Mouse (Mus musculus) spleen, adult 2 months (tissue): ENCODE data around the gene Cetn3. TPM values are rescaled to one million over a fixed set of nuclear protein-coding genes. Genes with fewer than 3 reads are reported as not detected.

Experiments used
- DNase-seq, 2 experiments: peaks; one replicate each; pipeline versions ENCODE4 v3.0.0 to v3.0.0-alpha.2; 2012 to 2021; ENCODE audit warnings: low spot score in 2 of 2, low read depth in 1 of 2
- H3K27ac ChIP-seq: fragments of 200-500 bp; 2 replicates; pipeline ENCODE4 v1.5.1; 2012; ENCODE audit warnings: low read length, inconsistent platforms; ENCODE audit not compliant: insufficient read depth
- H3K27me3 ChIP-seq: fragments of 200-500 bp; 2 replicates; pipeline ENCODE4 v1.6.1; 2012; ENCODE audit warnings: mild to moderate bottlenecking, moderate library complexity, low read length, inconsistent platforms; ENCODE audit not compliant: control insufficient read depth, insufficient read depth
- H3K36me3 ChIP-seq: fragments of 200-500 bp; 2 replicates; pipeline ENCODE4 v1.6.1; 2012; ENCODE audit warnings: mild to moderate bottlenecking, low read length, inconsistent platforms; ENCODE audit not compliant: control insufficient read depth, insufficient read depth
- H3K4me1 ChIP-seq: fragments of 200-500 bp; 2 replicates; pipeline ENCODE4 v1.6.1; 2011; ENCODE audit warnings: inconsistent platforms; ENCODE audit not compliant: control insufficient read depth, insufficient read depth, insufficient read length
- H3K4me3 ChIP-seq: fragments of 200-500 bp; 2 replicates; pipeline ENCODE4 v1.5.1; 2011; ENCODE audit warnings: mild to moderate bottlenecking, inconsistent platforms; ENCODE audit not compliant: insufficient read depth, insufficient read length; ENCODE audit errors: extremely low read depth
- CTCF ChIP-seq: fragments of 200-500 bp; IDR thresholded peaks from 2 replicates; pipeline ENCODE4 v1.5.1; 2011; ENCODE audit warnings: mild to moderate bottlenecking, inconsistent platforms; ENCODE audit not compliant: insufficient read depth, insufficient read length, insufficient replicate concordance; ENCODE audit errors: extremely low read depth
- POLR2A ChIP-seq: fragments of 200-500 bp; IDR thresholded peaks from 2 replicates; pipeline ENCODE4 v1.6.1; 2011; ENCODE audit warnings: low read depth, low read length, inconsistent platforms
- WGBS: fragments of 180-500 bp; shearing (Covaris S2); methylation state at CpG from one replicate; pipeline ENCODE4 v1.1.7; 2018; 5-methylcytosine and 5-hydroxymethylcytosine counted together
- polyA plus RNA-seq: library from polyadenylated mRNA; depleted of rRNA; stranded (reverse); fragments of >200 nt; gene quantifications from 2 replicates; pipeline ENCODE4 v1.2.3, GENCODE M21; 2012

Cetn3 gene
- polyA plus RNA-seq, 1 experiment: 1.2 TPM

DNA sequence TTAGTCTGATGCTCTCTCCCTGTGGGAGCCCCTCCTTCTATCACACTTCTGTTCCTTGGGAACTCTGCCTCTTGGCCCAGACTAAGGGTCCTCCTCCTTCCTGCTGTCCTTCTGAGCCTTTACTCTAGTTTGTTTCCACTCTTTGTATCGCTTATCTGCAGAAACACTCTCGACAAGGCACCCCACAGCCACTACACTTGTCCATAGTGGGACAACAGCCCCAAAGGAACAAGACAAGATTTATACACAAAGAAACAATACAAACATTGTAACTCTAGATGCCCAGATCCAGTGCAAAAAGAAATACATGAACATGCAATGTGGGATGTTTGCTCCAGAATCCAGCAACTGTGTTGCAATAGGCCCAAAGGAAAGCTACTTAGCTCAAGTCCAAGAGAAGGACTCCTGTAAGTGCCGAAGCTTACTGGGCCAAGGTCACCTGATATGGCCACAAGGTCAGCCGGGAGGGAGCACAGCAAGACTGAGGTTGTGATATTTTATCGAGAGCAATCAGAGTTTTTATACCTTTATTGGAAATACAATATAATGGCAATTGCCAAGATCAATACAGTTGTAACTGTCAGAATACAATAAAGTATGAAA is 25.7 kb upstream of the Cetn3 start:
- DNase-seq: no peak
- 84% methylated on average over 5 of the region's 5 CpGs for WGBS
- no peak for TF ChIP-seq POLR2A
- no peak for TF ChIP-seq CTCF
- H3K36me3 ChIP-seq: no peaks in the 10 kb centered on the region
- H3K27me3 ChIP-seq: no peaks in the 10 kb centered on the region
- H3K27ac ChIP-seq: no peak overlapping the region
- H3K4me1 ChIP-seq: no peaks in the 10 kb centered on the region
- no peak overlapping the region for H3K4me3 ChIP-seq

DNA sequence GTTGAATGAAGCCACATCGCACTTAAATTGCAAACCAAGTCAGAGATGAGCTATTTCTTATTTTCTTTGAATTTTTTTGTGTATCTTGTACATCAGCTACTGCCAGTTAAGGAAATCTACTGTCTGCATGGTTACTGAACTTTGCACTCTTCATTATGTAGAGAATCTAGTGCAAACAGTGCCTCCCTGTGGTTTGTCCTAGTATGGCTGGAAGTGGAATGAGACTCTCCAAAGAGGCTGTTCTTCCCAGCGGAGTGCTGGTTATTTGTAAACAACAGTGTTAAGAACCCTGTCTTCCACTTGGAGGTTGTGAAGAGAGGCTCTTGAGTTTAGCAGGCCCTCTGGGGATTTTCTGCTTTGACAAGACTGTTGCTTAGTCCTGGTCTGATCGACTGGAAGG is 22.5 kb upstream of the Cetn3 start:
- Histone ChIP-seq H3K27me3 (no peaks in the 10 kb centered on the region), H3K4me3 (no peak overlapping the region), H3K4me1 (no peaks in the 10 kb centered on the region), H3K36me3 (no peaks in the 10 kb centered on the region), H3K27ac (no peak overlapping the region)
- no peak for TF ChIP-seq CTCF
- TF ChIP-seq POLR2A: no peak
- WGBS: 54% methylated on average over 3 of the region's 3 CpGs
- no peak for DNase-seq

DNA sequence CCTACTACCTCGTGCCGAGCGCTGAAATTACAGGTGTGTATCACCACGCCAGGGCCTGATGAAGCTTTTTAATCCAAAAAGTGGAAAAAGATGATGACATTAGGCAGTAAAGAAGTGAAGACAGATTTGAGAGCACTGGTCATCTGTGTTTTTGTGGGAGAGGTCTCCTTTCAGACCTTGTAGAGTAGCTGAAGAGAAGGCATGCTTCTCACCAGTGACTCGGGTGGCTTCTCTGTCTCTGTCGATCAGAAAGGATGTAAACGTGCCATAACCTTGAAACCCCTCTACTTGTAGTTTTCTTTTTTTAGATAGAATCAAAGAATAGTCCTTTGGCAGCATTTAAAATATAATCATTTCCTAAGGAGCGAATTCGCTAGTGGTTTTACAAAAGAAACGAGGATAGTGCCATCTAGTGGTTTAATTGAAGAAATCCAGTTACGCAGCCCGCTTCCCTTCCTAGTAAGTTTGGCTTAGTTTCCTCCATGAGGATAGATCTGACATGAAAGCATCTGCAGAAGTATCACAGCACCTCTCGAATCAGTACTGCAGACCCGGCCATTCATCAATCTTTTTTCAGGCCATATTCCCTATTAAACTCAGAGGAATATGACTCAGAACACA is 21.2 kb upstream of the Cetn3 start:
- Histone ChIP-seq H3K4me3 (no peak overlapping the region), H3K36me3 (no peaks in the 10 kb centered on the region), H3K27me3 (no peaks in the 10 kb centered on the region), H3K27ac (no peak overlapping the region), H3K4me1 (no peaks in the 10 kb centered on the region)
- no peak for DNase-seq
- WGBS: 32% methylated on average over 14 of the region's 14 CpGs
- TF ChIP-seq CTCF: peak; percentile 10; the same call in 1 of the 2 replicates
- TF ChIP-seq POLR2A: no peak

DNA sequence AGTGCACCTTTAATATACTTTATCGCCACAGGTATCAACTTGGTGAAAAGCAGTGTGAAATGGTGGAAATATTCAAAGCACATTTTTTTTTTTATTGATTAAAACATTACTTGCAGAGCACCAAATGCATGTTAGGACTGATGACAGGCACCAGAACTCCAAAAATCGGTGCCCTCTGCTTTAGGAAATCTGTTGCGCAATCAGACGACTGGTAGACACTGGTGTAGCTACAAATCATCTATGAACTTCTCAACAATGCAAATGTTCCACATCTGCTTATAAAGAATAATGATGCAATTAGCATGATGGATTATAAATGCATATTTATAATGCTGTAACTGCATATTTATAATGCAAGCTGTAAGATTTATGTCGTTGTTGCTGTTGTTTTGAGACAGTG is 18.7 kb upstream of the Cetn3 start:
- DNase-seq: no peak

DNA sequence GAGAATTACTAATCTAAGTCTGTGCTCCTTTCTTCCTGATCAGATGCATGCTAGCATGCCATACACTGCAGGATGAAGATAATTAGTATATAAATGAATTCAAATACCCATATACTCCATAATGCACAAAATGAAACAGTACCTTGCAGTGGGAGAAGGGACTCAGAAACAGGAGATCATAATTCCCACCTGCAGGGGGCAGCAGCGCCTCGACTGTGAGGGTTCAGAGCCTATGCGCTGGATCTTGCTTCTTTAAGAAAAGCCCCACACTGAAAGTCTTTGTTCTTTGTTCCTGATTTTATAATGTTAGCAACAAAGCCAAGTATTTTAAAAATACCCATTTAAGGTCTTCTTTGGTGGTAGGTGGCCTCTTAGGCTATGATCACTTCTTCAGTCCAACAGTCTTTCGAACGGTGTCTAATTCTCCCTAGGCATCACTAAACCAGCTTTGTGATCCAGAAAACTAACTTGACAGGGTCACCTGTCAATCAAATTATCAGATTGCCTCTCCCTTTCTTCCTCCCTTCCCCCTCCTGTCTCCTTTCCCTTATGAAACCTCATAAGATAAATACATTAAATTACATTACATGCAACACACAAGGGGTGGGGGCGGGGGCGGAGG is 15.7 kb upstream of the Cetn3 start:
- H3K36me3 ChIP-seq: no peaks in the 10 kb centered on the region
- no peaks in the 10 kb centered on the region for H3K4me1 ChIP-seq
- H3K4me3 ChIP-seq: no peak overlapping the region
- 82% methylated on average over 7 of the region's 7 CpGs for whole genome bisulfite sequencing
- no peak overlapping the region for H3K27ac ChIP-seq
- DNase-seq: peak in 1 of 2 experiments; percentile 53
- TF ChIP-seq CTCF (peak; percentile 82; the same call in 1 of the 2 replicates), POLR2A (no peak)
- no peaks in the 10 kb centered on the region for H3K27me3 ChIP-seq

More for the DNA sequence above, 18.7 kb upstream of the Cetn3 start:
- no peak for TF ChIP-seq CTCF
- TF ChIP-seq POLR2A: no peak
- no peak overlapping the region for H3K27ac ChIP-seq
- WGBS: 71% methylated on average over 5 of the region's 5 CpGs
- no peak overlapping the region for H3K4me3 ChIP-seq
- H3K4me1 ChIP-seq: no peaks in the 10 kb centered on the region
- no peaks in the 10 kb centered on the region for H3K36me3 ChIP-seq
- H3K27me3 ChIP-seq: no peaks in the 10 kb centered on the region

DNA sequence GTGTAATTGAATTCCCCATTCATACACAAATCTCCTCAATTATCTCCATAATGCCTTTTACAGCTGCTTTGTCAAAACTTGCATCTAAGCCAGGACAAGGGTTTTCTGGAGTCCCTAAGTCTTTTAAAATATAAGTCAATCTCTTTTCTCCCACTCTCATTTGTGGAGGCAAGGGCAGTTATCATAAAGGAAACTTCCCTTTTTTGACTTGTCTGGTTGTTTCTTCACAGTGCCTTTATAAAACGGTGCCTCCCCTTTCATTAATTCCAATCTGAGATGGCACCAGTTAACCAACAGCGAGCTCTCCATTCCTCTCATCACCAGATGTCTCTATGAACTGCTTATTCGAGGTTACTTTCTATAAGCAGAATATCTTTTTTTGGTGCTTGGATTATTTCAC is 6.7 kb upstream of the Cetn3 start:
- 58% methylated on average over 3 of the region's 3 CpGs for WGBS
- TF ChIP-seq CTCF (no peak), POLR2A (no peak)
- H3K27ac ChIP-seq: no peak overlapping the region
- no peaks in the 10 kb centered on the region for H3K27me3 ChIP-seq
- H3K4me1 ChIP-seq: no peaks in the 10 kb centered on the region
- no peak overlapping the region for H3K4me3 ChIP-seq
- no peak for DNase-seq
- H3K36me3 ChIP-seq: no peaks in the 10 kb centered on the region

DNA sequence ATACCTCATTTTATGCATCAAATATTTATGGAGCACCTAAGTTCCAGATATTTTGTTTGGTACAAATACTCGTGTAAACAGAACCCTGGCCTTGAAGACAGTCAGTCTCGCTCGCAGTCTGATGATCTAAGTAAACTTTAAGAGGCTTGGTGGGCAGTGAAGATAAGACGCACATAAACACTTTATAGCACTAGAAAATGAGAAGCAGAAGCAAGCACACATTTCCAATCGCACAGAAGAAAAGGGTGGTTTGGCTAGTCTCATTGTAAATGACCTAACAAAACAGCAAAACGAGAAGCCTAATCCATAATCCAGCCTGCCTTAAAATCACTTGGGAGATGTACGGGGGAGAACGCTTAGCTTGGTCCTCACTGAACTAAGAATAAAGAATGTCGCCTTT is 402 bp upstream of the Cetn3 start:
- Histone ChIP-seq H3K4me1 (no peaks in the 10 kb centered on the region), H3K36me3 (peaks cover 4% of the 10 kb centered on the region; the same call in 1 of the 2 replicates), H3K27me3 (no peaks in the 10 kb centered on the region), H3K4me3 (peak overlapping the region; percentile 89), H3K27ac (peak overlapping the region; percentile 75; the same call in 1 of the 2 replicates)
- no peak for TF ChIP-seq CTCF
- no peak for TF ChIP-seq POLR2A
- no peak for DNase-seq
- WGBS: 30% methylated on average over 9 of the region's 9 CpGs
